Mouse (Mus musculus) limb, embryonic 15.5 days (tissue): ENCODE results near the gene Tmprss3. TPM values are rescaled to one million over a fixed set of nuclear protein-coding genes. Genes with fewer than 3 reads are reported as not detected.

Source experiments
- ATAC-seq: fragments of 200-750 bp; cut with Nextera tagmentation; 2 replicates; pipeline ENCODE4 v1.8.0; 2017; ENCODE audit warnings: low read depth, moderate TSS enrichment; ENCODE audit not compliant: insufficient number of reproducible peaks, low FRiP score, low TSS enrichment
- H3K27ac ChIP-seq: fragments of 300-500 bp; sonication (generic); 2 replicates; pipeline ENCODE4 v1.5.1; 2015; ENCODE audit warnings: moderate library complexity, mild to moderate bottlenecking, inconsistent platforms
- H3K27me3 ChIP-seq: fragments of 300-500 bp; sonication (generic); 2 replicates; pipeline ENCODE4 v1.6.1; 2015; ENCODE audit warnings: inconsistent platforms
- H3K36me3 ChIP-seq: fragments of 300-500 bp; sonication (generic); 2 replicates; pipeline ENCODE4 v1.6.1; 2015; ENCODE audit warnings: inconsistent platforms
- H3K4me1 ChIP-seq: fragments of 300-500 bp; sonication (generic); 2 replicates; pipeline ENCODE4 v1.6.1; 2015; ENCODE audit warnings: inconsistent platforms
- H3K4me2 ChIP-seq: fragments of 300-500 bp; sonication (generic); 2 replicates; pipeline ENCODE4 v1.6.1; 2015; ENCODE audit warnings: mild to moderate bottlenecking, inconsistent platforms
- H3K4me3 ChIP-seq: fragments of 300-500 bp; sonication (generic); 2 replicates; pipeline ENCODE4 v1.5.1; 2015; ENCODE audit warnings: mild to moderate bottlenecking, inconsistent platforms
- H3K9ac ChIP-seq: fragments of 300-500 bp; sonication (generic); 2 replicates; pipeline ENCODE4 v1.6.1; 2015; ENCODE audit warnings: inconsistent platforms
- H3K9me3 ChIP-seq: fragments of 300-500 bp; sonication (generic); 2 replicates; pipeline ENCODE4 v1.6.1; 2016; ENCODE audit warnings: inconsistent platforms
- WGBS: fragments of 180-500 bp; shearing (Covaris S2); methylation state at CpG from one replicate; pipeline ENCODE4 v1.1.7; 2015; 5-methylcytosine and 5-hydroxymethylcytosine counted together
- polyA plus RNA-seq: library from polyadenylated mRNA; unstranded; fragments of >200 nt; fragmentation: Nextera tagmentation; extraction: Ambion mirVana; gene quantifications from 2 replicates; pipeline ENCODE4 v1.2.1, GENCODE M21; 2015

Gene Tmprss3
- polyA plus RNA-seq, result 0.06 TPM in 1 of 2 replicates, not detected in the other

- whole genome bisulfite sequencing, result 77% methylated on average over 11 of the region's 11 CpGs
- Histone ChIP-seq H3K9ac (no peak within 1 kb of the TSS), H3K4me1 (no peaks in the 10 kb centered on the region), H3K9me3 (no peaks in the 10 kb centered on the region), H3K4me3 (no peak within 1 kb of the TSS), H3K36me3 (no peaks in the 10 kb centered on the region), H3K4me2 (no peak within 1 kb of the TSS), H3K27ac (no peak within 1 kb of the TSS), H3K27me3 (no peaks in the 10 kb centered on the region)
- ATAC-seq, result no peak
Measured at GRCm38 (mm10) chr17:31198877-31199276, at the start of gene Tmprss3. Gene Tmprss3 (minus strand): TSS chr17:31198977.

- no peak overlapping the region for H3K27ac ChIP-seq
- H3K9me3 ChIP-seq, result no peaks in the 10 kb centered on the region
- no peak overlapping the region for H3K9ac ChIP-seq
- no peak overlapping the region for H3K4me2 ChIP-seq
- WGBS, result 54% methylated on average over 5 of the region's 5 CpGs
- H3K4me3 ChIP-seq, result no peak overlapping the region
- H3K36me3 ChIP-seq, result no peaks in the 10 kb centered on the region
- H3K4me1 ChIP-seq, result 0 out of 2 replicates have a peak, but pooled peaks cover 4% of the 10 kb centered on the region
- ATAC-seq, result no peak
- H3K27me3 ChIP-seq, result no peaks in the 10 kb centered on the region
Measured at GRCm38 (mm10) chr17:31247144-31247543, 48.4 kb upstream of the Tmprss3 start.

DNA sequence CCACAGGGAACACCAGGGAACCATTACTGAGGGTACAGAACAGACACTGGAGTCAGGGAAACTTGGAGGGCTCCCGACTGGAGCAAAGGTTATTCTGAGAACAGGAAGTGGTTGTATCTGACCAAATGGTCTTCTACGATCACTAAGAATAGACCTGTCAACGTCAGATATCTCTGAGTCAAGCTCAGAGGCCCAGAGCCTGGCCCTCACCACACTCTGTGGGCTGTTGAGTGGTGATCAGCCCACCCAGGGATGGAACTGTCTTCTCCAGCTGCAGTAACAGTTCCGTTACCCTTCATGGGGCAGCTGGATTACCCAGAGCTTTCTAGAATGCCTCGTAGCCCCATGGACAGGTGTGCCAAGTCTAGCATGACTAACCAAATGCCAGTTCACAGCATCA lies 46.5 kb upstream of the Tmprss3 start:
- Histone ChIP-seq H3K4me2 (no peak overlapping the region), H3K27me3 (no peaks in the 10 kb centered on the region), H3K9ac (no peak overlapping the region), H3K4me1 (0 out of 2 replicates have a peak, but pooled peaks cover 4% of the 10 kb centered on the region), H3K27ac (no peak overlapping the region), H3K4me3 (no peak overlapping the region), H3K9me3 (no peaks in the 10 kb centered on the region), H3K36me3 (no peaks in the 10 kb centered on the region)
- no peak for ATAC-seq
- 67% methylated on average over 5 of the region's 5 CpGs for WGBS

GRCm38 (mm10) chr17:31242764-31243163 lies 44.0 kb upstream of the Tmprss3 start:
- H3K27ac ChIP-seq, result no peak overlapping the region
- no peak overlapping the region for H3K4me2 ChIP-seq
- no peak for ATAC-seq
- no peaks in the 10 kb centered on the region for H3K9me3 ChIP-seq
- 0% methylated on average over 1 of the region's 1 CpGs for WGBS
- no peak overlapping the region for H3K4me3 ChIP-seq
- no peaks in the 10 kb centered on the region for H3K36me3 ChIP-seq
- 0 out of 2 replicates have a peak, but pooled peaks cover 4% of the 10 kb centered on the region for H3K4me1 ChIP-seq
- H3K27me3 ChIP-seq, result no peaks in the 10 kb centered on the region
- no peak overlapping the region for H3K9ac ChIP-seq

GRCm38 (mm10) chr17:31241156-31241555 lies 42.4 kb upstream of the Tmprss3 start:
- no peak for ATAC-seq
- no peaks in the 10 kb centered on the region for H3K27me3 ChIP-seq
- no peaks in the 10 kb centered on the region for H3K9me3 ChIP-seq
- WGBS, result 79% methylated on average over 8 of the region's 8 CpGs
- H3K9ac ChIP-seq, result no peak overlapping the region
- H3K36me3 ChIP-seq, result no peaks in the 10 kb centered on the region
- H3K27ac ChIP-seq, result no peak overlapping the region
- H3K4me1 ChIP-seq, result no peaks in the 10 kb centered on the region
- no peak overlapping the region for H3K4me2 ChIP-seq
- no peak overlapping the region for H3K4me3 ChIP-seq

- no peaks in the 10 kb centered on the region for H3K36me3 ChIP-seq
- no peak overlapping the region for H3K9ac ChIP-seq
- WGBS, result 79% methylated on average over 7 of the region's 7 CpGs
- ATAC-seq, result no peak
- H3K9me3 ChIP-seq, result no peaks in the 10 kb centered on the region
- H3K4me2 ChIP-seq, result no peak overlapping the region
- H3K4me1 ChIP-seq, result no peaks in the 10 kb centered on the region
- no peaks in the 10 kb centered on the region for H3K27me3 ChIP-seq
- no peak overlapping the region for H3K4me3 ChIP-seq
- H3K27ac ChIP-seq, result no peak overlapping the region
Measured at GRCm38 (mm10) chr17:31238234-31239020, 39.6 kb upstream of the Tmprss3 start.

- H3K4me3 ChIP-seq, result no peak overlapping the region
- ATAC-seq, result no peak
- H3K9me3 ChIP-seq, result no peaks in the 10 kb centered on the region
- no peaks in the 10 kb centered on the region for H3K36me3 ChIP-seq
- H3K27me3 ChIP-seq, result no peaks in the 10 kb centered on the region
- H3K9ac ChIP-seq, result no peak overlapping the region
- WGBS, result 94% methylated on average over 1 of the region's 1 CpGs
- H3K4me2 ChIP-seq, result no peak overlapping the region
- H3K4me1 ChIP-seq, result 0 out of 2 replicates have a peak, but pooled peaks cover 5% of the 10 kb centered on the region
- H3K27ac ChIP-seq, result no peak overlapping the region
Measured at GRCm38 (mm10) chr17:31235915-31236314, 37.1 kb upstream of the Tmprss3 start.

GRCm38 (mm10) chr17:31232251-31233010 lies 33.7 kb upstream of the Tmprss3 start:
- 43% methylated on average over 8 of the region's 8 CpGs for WGBS
- no peaks in the 10 kb centered on the region for H3K9me3 ChIP-seq
- H3K9ac ChIP-seq, result no peak overlapping the region
- H3K4me3 ChIP-seq, result no peak overlapping the region
- 0 out of 2 replicates have a peak, but pooled peaks cover 5% of the 10 kb centered on the region for H3K4me1 ChIP-seq
- no peak for ATAC-seq
- no peak overlapping the region for H3K27ac ChIP-seq
- H3K4me2 ChIP-seq, result no peak overlapping the region
- peaks cover 3% of the 10 kb centered on the region; the same call in 1 of the 2 replicates for H3K27me3 ChIP-seq
- H3K36me3 ChIP-seq, result no peaks in the 10 kb centered on the region

DNA sequence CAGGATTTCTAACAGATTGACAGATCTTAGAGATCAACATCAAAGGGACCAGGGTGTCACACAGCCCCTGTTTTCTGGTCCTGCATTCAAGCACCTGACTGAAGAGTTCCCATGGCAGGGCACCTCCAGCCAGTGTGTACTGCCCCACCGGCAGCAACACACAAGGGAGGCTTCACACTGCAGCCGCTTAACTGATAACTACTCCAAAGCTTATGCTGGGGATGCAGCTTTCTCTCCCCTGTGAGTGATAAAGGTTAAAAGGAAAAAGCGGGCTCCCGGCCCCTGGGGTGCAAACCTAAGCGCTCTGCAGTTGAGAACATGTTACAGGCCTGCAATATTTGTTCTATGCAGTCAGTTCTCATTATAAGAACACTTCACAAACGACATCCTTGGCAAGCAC lies 33.0 kb upstream of the Tmprss3 start:
- Histone ChIP-seq H3K36me3 (no peaks in the 10 kb centered on the region), H3K4me1 (0 out of 2 replicates have a peak, but pooled peaks cover 5% of the 10 kb centered on the region), H3K9ac (no peak overlapping the region), H3K9me3 (no peaks in the 10 kb centered on the region), H3K27me3 (peaks cover 3% of the 10 kb centered on the region; the same call in 1 of the 2 replicates), H3K27ac (no peak overlapping the region), H3K4me2 (no peak overlapping the region), H3K4me3 (no peak overlapping the region)
- WGBS, result 68% methylated on average over 6 of the region's 6 CpGs
- ATAC-seq, result no peak

GRCm38 (mm10) chr17:31226931-31227330 lies 28.2 kb upstream of the Tmprss3 start:
- Histone ChIP-seq H3K9me3 (no peaks in the 10 kb centered on the region), H3K4me2 (no peak overlapping the region), H3K27ac (no peak overlapping the region), H3K9ac (no peak overlapping the region), H3K4me3 (no peak overlapping the region), H3K4me1 (peaks cover 3% of the 10 kb centered on the region; the same call in 1 of the 2 replicates), H3K27me3 (peaks cover 3% of the 10 kb centered on the region; the same call in 1 of the 2 replicates), H3K36me3 (no peaks in the 10 kb centered on the region)
- no peak for ATAC-seq
- 79% methylated on average over 7 of the region's 7 CpGs for WGBS

GRCm38 (mm10) chr17:31226368-31226767 lies 27.6 kb upstream of the Tmprss3 start:
- no peak overlapping the region for H3K27ac ChIP-seq
- H3K4me2 ChIP-seq, result no peak overlapping the region
- H3K36me3 ChIP-seq, result no peaks in the 10 kb centered on the region
- H3K4me1 ChIP-seq, result no peaks in the 10 kb centered on the region; the same call in 1 of the 2 replicates
- 74% methylated on average over 3 of the region's 3 CpGs for WGBS
- H3K27me3 ChIP-seq, result peaks cover 3% of the 10 kb centered on the region; the same call in 1 of the 2 replicates
- no peak for ATAC-seq
- no peak overlapping the region for H3K9ac ChIP-seq
- H3K9me3 ChIP-seq, result no peaks in the 10 kb centered on the region
- H3K4me3 ChIP-seq, result no peak overlapping the region

DNA sequence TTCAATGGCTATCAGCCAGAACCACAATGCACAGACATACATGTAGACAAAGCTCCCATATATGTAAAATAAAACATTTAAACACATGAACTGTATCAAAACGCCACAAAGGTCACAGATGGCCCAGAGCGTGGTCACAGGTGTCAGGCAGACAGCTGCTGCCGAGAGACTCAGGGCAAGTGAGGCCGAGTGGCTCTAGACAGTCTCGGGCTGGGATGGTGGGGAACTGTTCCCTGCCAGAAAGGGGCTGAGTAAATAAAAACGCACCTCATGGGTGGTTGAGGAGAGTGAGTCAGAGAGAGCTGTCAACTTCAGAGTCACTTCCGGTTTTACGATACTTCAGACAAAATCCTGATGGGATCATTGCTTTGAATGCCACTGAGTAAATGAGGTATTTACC lies 25.8 kb upstream of the Tmprss3 start:
- ATAC-seq, result no peak
- no peak overlapping the region for H3K4me3 ChIP-seq

More for the DNA sequence above, 25.8 kb upstream of the Tmprss3 start:
- H3K4me1 ChIP-seq, result no peaks in the 10 kb centered on the region; the same call in 1 of the 2 replicates
- H3K4me2 ChIP-seq, result no peak overlapping the region
- H3K9me3 ChIP-seq, result no peaks in the 10 kb centered on the region
- no peak overlapping the region for H3K9ac ChIP-seq
- H3K27me3 ChIP-seq, result peaks cover 3% of the 10 kb centered on the region; the same call in 1 of the 2 replicates
- 69% methylated on average over 8 of the region's 8 CpGs for WGBS
- no peak overlapping the region for H3K27ac ChIP-seq
- no peaks in the 10 kb centered on the region for H3K36me3 ChIP-seq
